9 mouse cellular contexts compared by ENCODE assay signal in the genomic region with DNA sequence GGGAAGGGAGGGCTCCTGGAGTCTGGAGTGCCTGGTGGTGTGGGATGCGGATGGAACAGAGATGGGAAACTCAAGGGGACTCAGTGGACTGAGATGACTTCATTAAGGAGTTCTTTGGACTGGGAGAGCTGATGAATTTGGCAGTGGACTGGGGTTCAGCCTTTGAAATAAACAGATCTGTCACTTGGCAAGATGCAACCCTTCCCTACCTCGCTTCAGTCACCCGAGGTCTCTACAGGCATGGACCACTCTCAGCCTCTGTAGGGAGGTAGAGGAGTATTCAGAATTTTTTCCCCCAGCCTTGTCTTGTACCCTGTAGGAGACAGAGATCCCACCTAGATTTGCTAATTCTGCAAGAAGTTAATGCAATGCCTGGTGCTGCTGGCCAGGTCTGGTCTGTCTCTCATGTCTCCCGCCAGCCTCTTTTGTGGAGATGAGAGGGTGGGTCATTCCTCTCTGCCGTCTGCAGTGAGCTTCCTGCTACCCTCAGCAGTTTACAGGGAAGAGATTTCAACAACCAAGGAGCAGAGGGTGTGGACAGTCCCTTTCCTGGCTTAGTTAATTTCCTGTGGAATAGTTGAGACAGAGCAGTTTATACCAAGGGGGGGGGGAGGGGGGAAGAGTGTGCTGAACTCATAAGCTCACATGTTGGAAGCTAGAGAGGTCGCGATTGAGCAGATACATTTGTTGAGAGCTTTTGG.
A peak's percentile ranks its signal among the peaks of the same experiment; 100 is the strongest.
DNase-seq lines count a peak whose midpoint lies in the region; ATAC-seq lines count a peak whose summit lies in the region.
"Had no signal": no experiment of that assay in that cellular context is flagged by ENCODE, and none has a peak within 500 bp of the region (broad histone marks: within the 10 kb centered on the region; RNA-seq: fewer than 3 reads in every experiment).

No protein-coding gene starts in this region.

- intact Hi-C loops in left cerebral cortex, postnatal 36 days (cut with DNase I) = no loop called here

- H3K4me1 ChIP-seq in hindbrain, embryonic 15.5 days (replicated peaks) = peaks cover 18% of the 10 kb centered on the region
- H3K4me1 ChIP-seq in hindbrain, embryonic 13.5 days (replicated peaks) = peaks cover 34% of the 10 kb centered on the region
- peaks cover 52% of the 10 kb centered on the region for H3K4me1 ChIP-seq in heart, embryonic 15.5 days (replicated peaks)
- peaks cover 27% of the 10 kb centered on the region for H3K4me1 ChIP-seq in limb, embryonic 10.5 days

- no peaks in the 10 kb centered on the region for H3K27me3 ChIP-seq in hindbrain, embryonic 15.5 days
- no peaks in the 10 kb centered on the region for H3K27me3 ChIP-seq in hindbrain, embryonic 13.5 days
- H3K27me3 ChIP-seq in heart, embryonic 15.5 days = no peaks in the 10 kb centered on the region
- H3K27me3 ChIP-seq in limb, embryonic 10.5 days (ENCODE audit: low read depth, poor library complexity, severe bottlenecking) = no peaks in the 10 kb centered on the region
- H3K27me3 ChIP-seq: neural tube, embryonic 13.5 days had no signal

- H3K36me3 ChIP-seq in hindbrain, embryonic 15.5 days = no peaks in the 10 kb centered on the region
- no peaks in the 10 kb centered on the region for H3K36me3 ChIP-seq in hindbrain, embryonic 13.5 days
- no peaks in the 10 kb centered on the region for H3K36me3 ChIP-seq in heart, embryonic 15.5 days
- no peaks in the 10 kb centered on the region for H3K36me3 ChIP-seq in limb, embryonic 10.5 days
- H3K36me3 ChIP-seq: neural tube, embryonic 13.5 days had no signal

- H3K27ac ChIP-seq in hindbrain, embryonic 15.5 days (replicated peaks) = peak overlapping the region; percentile 13; the same call in 1 of the 2 replicates
- H3K27ac ChIP-seq in hindbrain, embryonic 13.5 days = no peak overlapping the region
- peak overlapping the region; percentile 84 for H3K27ac ChIP-seq in heart, embryonic 15.5 days
- H3K27ac ChIP-seq in limb, embryonic 10.5 days = peak overlapping the region; percentile 66
- H3K27ac ChIP-seq: neural tube, embryonic 13.5 days had no signal

- ATAC-seq in hindbrain, embryonic 15.5 days (ENCODE audit: low FRiP score, low read depth) = no peak
- no peak for ATAC-seq in hindbrain, embryonic 13.5 days (ENCODE audit: low FRiP score)
- peak; percentile 84 for ATAC-seq in heart, embryonic 15.5 days (replicated peaks; ENCODE audit: insufficient number of reproducible peaks, insufficient read depth, low FRiP score, low read depth)

- H3K9me3 ChIP-seq in hindbrain, embryonic 15.5 days = no peaks in the 10 kb centered on the region
- no peaks in the 10 kb centered on the region for H3K9me3 ChIP-seq in hindbrain, embryonic 13.5 days
- no peaks in the 10 kb centered on the region for H3K9me3 ChIP-seq in heart, embryonic 15.5 days (replicated peaks)
- H3K9me3 ChIP-seq in limb, embryonic 10.5 days (replicated peaks) = no peaks in the 10 kb centered on the region
- H3K9me3 ChIP-seq: neural tube, embryonic 13.5 days had no signal

- no peak overlapping the region for H3K4me3 ChIP-seq in hindbrain, embryonic 15.5 days
- no peak overlapping the region for H3K4me3 ChIP-seq in hindbrain, embryonic 13.5 days
- H3K4me3 ChIP-seq in heart, embryonic 15.5 days = no peak overlapping the region
- H3K4me3 ChIP-seq in limb, embryonic 10.5 days = no peak overlapping the region
- H3K4me3 ChIP-seq: neural tube, embryonic 13.5 days had no signal

- H3K9ac ChIP-seq in hindbrain, embryonic 15.5 days = no peak overlapping the region
- H3K9ac ChIP-seq in hindbrain, embryonic 13.5 days = no peak overlapping the region
- H3K9ac ChIP-seq in heart, embryonic 15.5 days = no peak overlapping the region
- H3K9ac ChIP-seq: neural tube, embryonic 13.5 days had no signal

- DNase-seq in limb, embryonic 10.5 days (ENCODE audit: low spot score) = no peak
- peak; percentile 67 for DNase-seq in skeletal muscle tissue, adult 2 months (ENCODE audit: low read depth, low spot score)
- no peak for DNase-seq in cerebellum, adult 18-20 months
- DNase-seq in retina, postnatal 1 day = no peak
- no peak for DNase-seq in left cerebral cortex, postnatal 36 days (ENCODE audit: low spot score in 2 of 2)

- 63% methylated on average over 7 of the region's 7 CpGs for WGBS in hindbrain, embryonic 15.5 days
- 69% methylated on average over 7 of the region's 7 CpGs for WGBS in hindbrain, embryonic 13.5 days
- WGBS in heart, embryonic 15.5 days = 28% methylated on average over 7 of the region's 7 CpGs
- 52% methylated on average over 7 of the region's 7 CpGs for WGBS in limb, embryonic 10.5 days

- no peak overlapping the region for H3K4me2 ChIP-seq in hindbrain, embryonic 15.5 days
- H3K4me2 ChIP-seq in hindbrain, embryonic 13.5 days = no peak overlapping the region
- peak overlapping the region; percentile 22; the same call in 1 of the 2 replicates for H3K4me2 ChIP-seq in heart, embryonic 15.5 days
- H3K4me2 ChIP-seq: neural tube, embryonic 13.5 days had no signal
